Mouse (Mus musculus) lung, adult 2 months (tissue): Measurements from ENCODE around the gene Add3.

Source experiments
- CTCF ChIP-seq: fragments of 200-500 bp; IDR thresholded peaks from 2 replicates; pipeline ENCODE4 v1.5.1; 2011; ENCODE audit warnings: mild to moderate bottlenecking, low read length, control low read depth; ENCODE audit not compliant: insufficient read depth
- POLR2A ChIP-seq: fragments of 200-500 bp; IDR thresholded peaks from 2 replicates; pipeline ENCODE4 v1.6.1; 2011; ENCODE audit warnings: low read depth, mild to moderate bottlenecking, control low read depth, low read length, borderline replicate concordance; ENCODE audit errors: extremely low read depth

DNA sequence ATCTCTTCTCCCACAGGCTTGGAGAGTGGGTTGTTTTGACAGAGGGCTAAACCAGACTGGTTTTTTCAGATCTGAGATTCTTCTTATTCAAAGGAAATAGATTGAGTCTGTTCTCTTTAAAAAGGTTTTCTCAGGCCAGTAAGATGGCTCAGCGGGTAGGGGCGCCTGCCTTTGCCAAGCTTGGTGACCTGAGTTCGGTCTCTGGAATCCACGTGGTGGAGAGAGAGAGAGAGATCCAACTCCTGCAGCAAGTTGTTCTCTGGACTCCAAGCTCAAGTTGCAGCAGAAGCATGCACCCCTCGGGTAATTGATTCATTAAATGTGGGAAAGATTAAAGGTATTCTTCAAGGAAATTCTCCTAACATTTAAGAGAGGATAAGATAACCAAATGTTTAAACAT is 16.9 kb upstream of the Add3 start:
- no peak for TF ChIP-seq CTCF
- TF ChIP-seq POLR2A: no peak
